Mouse (Mus musculus) forebrain, postnatal 0 days (tissue): ENCODE data around the gene Ildr1. TPM values are rescaled to one million over a fixed set of nuclear protein-coding genes. Genes with fewer than 3 reads are reported as not detected.

Source experiments
- ATAC-seq: fragments of 200-750 bp; cut with Nextera tagmentation; 2 replicates; pipeline ENCODE4 v1.8.0; 2017; ENCODE audit warnings: mild to moderate bottlenecking, moderate library complexity
- DNase-seq: peaks from one replicate; pipeline ENCODE4 v3.0.0-alpha.2; 2015
- H3K27ac ChIP-seq: fragments of 300-500 bp; sonication (generic); 2 replicates; pipeline ENCODE4 v1.5.1; 2014; ENCODE audit warnings: low read depth, mild to moderate bottlenecking, antibody characterized with exemption, low read length, moderate library complexity, mixed read lengths
- H3K27me3 ChIP-seq: fragments of 300-500 bp; sonication (generic); 2 replicates; pipeline ENCODE4 v1.6.1; 2014; ENCODE audit warnings: mild to moderate bottlenecking, low read length, mixed read lengths; ENCODE audit not compliant: insufficient read depth
- H3K36me3 ChIP-seq: fragments of 300-500 bp; sonication (generic); 2 replicates; pipeline ENCODE4 v1.6.1; 2014; ENCODE audit warnings: mild to moderate bottlenecking, moderate library complexity; ENCODE audit not compliant: insufficient read depth
- H3K4me1 ChIP-seq: fragments of 300-500 bp; sonication (generic); 2 replicates; pipeline ENCODE4 v1.6.1; 2014; ENCODE audit warnings: antibody characterized with exemption; ENCODE audit not compliant: insufficient read depth
- H3K4me2 ChIP-seq: fragments of 300-500 bp; sonication (generic); 2 replicates; pipeline ENCODE4 v1.6.1; 2014; ENCODE audit warnings: low read depth, mild to moderate bottlenecking, moderate library complexity
- H3K4me3 ChIP-seq: fragments of 300-500 bp; sonication (generic); 2 replicates; pipeline ENCODE4 v1.5.1; 2014; ENCODE audit warnings: low read depth, low read length, mixed read lengths
- H3K9ac ChIP-seq: fragments of 300-500 bp; sonication (generic); 2 replicates; pipeline ENCODE4 v1.6.1; 2014; ENCODE audit warnings: mild to moderate bottlenecking
- H3K9me3 ChIP-seq: fragments of 300-500 bp; sonication (generic); 2 replicates; pipeline ENCODE4 v1.6.1; 2016; ENCODE audit warnings: low read length
- CTCF ChIP-seq: sonication (generic); IDR thresholded peaks from 2 replicates; pipeline ENCODE4 v1.5.1; 2016; ENCODE audit warnings: antibody characterized with exemption, control low read depth, low read depth
- WGBS: fragments of 180-500 bp; shearing (Covaris S2); extraction: QIAGEN DNeasy Blood & Tissue Kit; methylation state at CpG from one replicate; pipeline ENCODE4 v1.1.7; 2014; 5-methylcytosine and 5-hydroxymethylcytosine counted together
- polyA plus RNA-seq: library from polyadenylated mRNA; unstranded; fragments of >200 nt; fragmentation: Nextera tagmentation; extraction: Ambion mirVana; gene quantifications from 2 replicates; pipeline ENCODE4 v1.2.1, GENCODE M21; 2015
- total RNA-seq: library from RNA; depleted of rRNA; stranded (reverse); fragments of >200 nt; gene quantifications from 2 replicates; pipeline ENCODE4 v1.2.3, GENCODE M21; 2014

Gene Ildr1
- total and polyA plus RNA-seq, 2 experiments from 2014 or later, result 0.76 to 1.1 TPM

DNA sequence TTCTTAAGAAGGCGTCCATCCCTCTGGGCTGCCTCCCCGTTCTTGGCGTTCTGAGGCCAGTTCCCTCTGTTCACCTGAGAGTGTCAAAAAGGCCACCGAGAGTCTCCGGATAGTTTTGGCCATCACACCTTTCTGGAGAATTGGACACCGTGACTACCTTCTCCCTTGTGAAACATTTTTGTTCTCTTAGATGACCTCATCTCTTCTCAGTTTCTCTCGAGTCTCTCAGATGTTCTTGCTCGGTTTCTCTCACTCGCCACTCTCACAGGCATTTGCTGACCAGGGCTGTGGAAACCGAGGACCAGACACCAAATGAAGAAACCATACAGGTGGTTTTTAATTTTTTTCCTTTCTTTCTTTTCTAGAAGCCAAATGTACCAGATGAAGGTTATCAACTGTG lies 32.4 kb upstream of the Ildr1 start:
- no peak for TF ChIP-seq CTCF
- ATAC-seq (no peak), DNase-seq (no peak)
- no peaks in the 10 kb centered on the region for H3K4me1 ChIP-seq
- no peaks in the 10 kb centered on the region for H3K9me3 ChIP-seq
- no peak overlapping the region for H3K9ac ChIP-seq
- no peak overlapping the region for H3K4me3 ChIP-seq
- H3K4me2 ChIP-seq, result no peak overlapping the region
- H3K36me3 ChIP-seq, result no peaks in the 10 kb centered on the region
- 90% methylated on average over 10 of the region's 10 CpGs for WGBS
- no peak overlapping the region for H3K27ac ChIP-seq
- no peaks in the 10 kb centered on the region for H3K27me3 ChIP-seq

DNA sequence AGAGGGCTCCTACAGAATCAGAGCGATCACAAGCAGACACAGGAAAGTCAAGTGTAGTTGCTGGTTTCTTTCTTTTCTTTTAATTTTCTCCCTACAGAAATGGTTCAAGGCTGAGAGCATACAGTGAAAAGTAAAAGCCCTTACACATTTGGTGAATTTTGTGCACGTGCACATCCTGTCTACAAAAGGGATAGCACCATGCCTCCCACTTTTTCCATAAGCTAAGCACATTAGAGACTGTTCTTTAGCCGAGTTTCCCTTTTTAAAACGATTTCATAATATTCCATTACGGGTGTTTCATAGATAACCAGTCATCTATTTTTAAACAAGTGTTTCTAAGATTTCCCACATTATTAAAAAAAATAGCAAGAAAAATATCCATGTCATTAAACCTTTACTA lies 30.3 kb upstream of the Ildr1 start:
- H3K4me3 ChIP-seq, result no peak overlapping the region
- no peaks in the 10 kb centered on the region for H3K36me3 ChIP-seq
- no peak for TF ChIP-seq CTCF
- no peak for DNase-seq
- ATAC-seq, result no peak
- no peak overlapping the region for H3K9ac ChIP-seq
- no peaks in the 10 kb centered on the region for H3K9me3 ChIP-seq
- no peaks in the 10 kb centered on the region for H3K27me3 ChIP-seq
- H3K4me1 ChIP-seq, result no peaks in the 10 kb centered on the region
- WGBS, result 91% methylated on average over 5 of the region's 5 CpGs
- H3K27ac ChIP-seq, result no peak overlapping the region
- H3K4me2 ChIP-seq, result no peak overlapping the region

DNA sequence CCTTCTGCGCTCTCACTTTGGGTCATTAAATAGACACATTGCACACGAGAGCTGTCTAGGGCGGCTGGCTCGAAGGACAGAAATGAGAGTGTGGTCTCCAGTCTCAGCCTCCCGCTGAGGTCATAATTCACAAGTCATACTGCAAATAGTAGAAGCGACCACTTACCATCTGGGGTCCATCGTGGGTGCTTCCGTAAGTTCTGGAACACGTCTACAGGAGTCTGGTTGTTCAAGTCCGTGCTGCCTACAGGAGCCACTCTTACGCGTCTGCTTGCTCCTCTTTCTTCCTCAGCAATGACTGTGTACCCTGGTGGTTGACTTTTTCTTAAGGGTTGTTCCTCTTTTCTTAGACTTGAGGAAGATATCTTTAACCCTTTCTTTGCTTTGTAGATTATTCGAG lies 28.0 kb upstream of the Ildr1 start, which contains the start of gene Cd86:
Gene Cd86 (minus strand): TSS at position 300 of the 400 bp plus-strand sequence.
- Histone ChIP-seq H3K27me3 (no peaks in the 10 kb centered on the region), H3K4me2 (no peak within 1 kb of the TSS), H3K36me3 (no peaks in the 10 kb centered on the region), H3K27ac (no peak within 1 kb of the TSS), H3K4me3 (no peak within 1 kb of the TSS), H3K9me3 (no peaks in the 10 kb centered on the region), H3K9ac (no peak within 1 kb of the TSS), H3K4me1 (no peaks in the 10 kb centered on the region)
- no peak for TF ChIP-seq CTCF
- 86% methylated on average over 13 of the region's 13 CpGs for WGBS
- DNase-seq, result no peak
- ATAC-seq, result no peak

DNA sequence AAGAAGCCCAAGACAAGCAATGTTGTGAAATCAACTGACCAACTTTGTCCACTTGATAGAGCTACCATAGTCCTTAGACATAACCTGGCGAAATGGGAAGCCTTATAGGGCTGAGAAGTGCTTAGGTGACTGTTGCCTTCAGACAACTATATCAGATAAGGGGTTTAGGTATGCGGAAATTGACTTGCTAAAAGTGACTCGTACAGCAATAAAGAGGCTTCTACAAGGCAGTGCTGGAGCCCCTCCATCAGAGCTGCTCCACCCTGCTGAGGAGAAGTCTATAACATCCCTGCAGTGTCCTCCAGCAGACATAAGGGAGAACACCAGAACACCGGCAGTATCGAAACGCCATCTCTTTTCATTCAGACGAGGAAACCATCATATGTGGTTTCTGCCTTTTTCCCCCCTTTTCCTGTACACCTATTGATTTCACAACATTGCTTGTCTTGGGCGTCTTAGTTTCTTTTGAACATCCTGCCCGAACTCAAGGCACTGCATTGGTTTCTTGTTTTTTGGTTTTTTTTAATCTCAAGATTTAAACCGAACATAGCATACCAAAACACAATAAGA lies 27.2 kb upstream of the Ildr1 start:
- Histone ChIP-seq H3K9me3 (no peaks in the 10 kb centered on the region), H3K36me3 (no peaks in the 10 kb centered on the region), H3K4me2 (no peak overlapping the region), H3K9ac (no peak overlapping the region), H3K27me3 (no peaks in the 10 kb centered on the region), H3K4me1 (no peaks in the 10 kb centered on the region), H3K27ac (no peak overlapping the region), H3K4me3 (no peak overlapping the region)
- ATAC-seq (no peak), DNase-seq (no peak)
- TF ChIP-seq CTCF, result no peak
- 93% methylated on average over 10 of the region's 10 CpGs for WGBS

DNA sequence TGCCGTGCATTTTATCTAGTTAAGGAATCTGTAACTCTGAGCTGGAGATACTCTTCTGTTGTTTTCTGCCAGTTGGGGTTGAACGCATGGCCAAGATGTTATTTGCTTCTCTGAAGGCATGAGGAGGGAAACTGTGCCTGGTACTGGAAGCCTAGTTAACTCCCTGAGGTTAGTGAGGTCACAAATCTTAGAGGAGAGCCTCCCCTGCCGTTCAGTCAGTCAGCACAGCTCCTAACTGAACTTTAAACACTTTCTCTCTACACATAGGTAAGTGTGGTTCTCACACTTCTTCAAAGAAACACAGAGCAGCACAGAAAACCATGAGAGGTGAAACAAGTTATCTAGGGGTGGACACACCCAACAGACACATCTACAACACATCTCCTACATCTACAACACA lies 23.2 kb upstream of the Ildr1 start:
- no peaks in the 10 kb centered on the region for H3K4me1 ChIP-seq
- H3K9ac ChIP-seq, result no peak overlapping the region
- H3K27ac ChIP-seq, result no peak overlapping the region
- 84% methylated on average over 3 of the region's 3 CpGs for WGBS
- H3K9me3 ChIP-seq, result no peaks in the 10 kb centered on the region
- DNase-seq (no peak), ATAC-seq (no peak)
- H3K4me3 ChIP-seq, result no peak overlapping the region
- no peak for TF ChIP-seq CTCF
- no peaks in the 10 kb centered on the region for H3K36me3 ChIP-seq
- no peak overlapping the region for H3K4me2 ChIP-seq
- no peaks in the 10 kb centered on the region for H3K27me3 ChIP-seq

DNA sequence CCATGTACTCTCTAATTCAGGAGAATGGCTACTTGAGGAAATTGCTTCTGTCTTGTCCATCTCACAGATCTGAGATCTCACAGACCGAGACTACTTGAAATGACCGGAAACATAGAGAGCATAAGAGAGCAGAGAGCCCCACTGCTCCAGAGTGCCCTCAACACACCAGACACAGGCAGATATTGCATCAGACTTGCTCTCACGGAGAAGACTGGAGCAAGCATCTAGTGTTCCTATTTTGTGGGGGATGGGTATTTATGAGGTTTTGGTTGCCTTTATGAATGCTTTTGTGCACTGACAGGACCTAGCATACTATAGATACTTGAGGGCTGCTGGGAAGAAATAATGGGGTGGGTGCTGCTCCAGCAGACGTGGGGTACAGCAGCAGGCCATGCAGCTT lies 20.6 kb upstream of the Ildr1 start:
- no peaks in the 10 kb centered on the region for H3K27me3 ChIP-seq
- no peak for TF ChIP-seq CTCF
- no peak overlapping the region for H3K4me2 ChIP-seq
- no peak overlapping the region for H3K4me3 ChIP-seq
- ATAC-seq (no peak), DNase-seq (no peak)
- H3K9me3 ChIP-seq, result no peaks in the 10 kb centered on the region
- no peaks in the 10 kb centered on the region for H3K36me3 ChIP-seq
- no peak overlapping the region for H3K27ac ChIP-seq
- no peaks in the 10 kb centered on the region for H3K4me1 ChIP-seq
- 80% methylated on average over 4 of the region's 4 CpGs for WGBS
- no peak overlapping the region for H3K9ac ChIP-seq

DNA sequence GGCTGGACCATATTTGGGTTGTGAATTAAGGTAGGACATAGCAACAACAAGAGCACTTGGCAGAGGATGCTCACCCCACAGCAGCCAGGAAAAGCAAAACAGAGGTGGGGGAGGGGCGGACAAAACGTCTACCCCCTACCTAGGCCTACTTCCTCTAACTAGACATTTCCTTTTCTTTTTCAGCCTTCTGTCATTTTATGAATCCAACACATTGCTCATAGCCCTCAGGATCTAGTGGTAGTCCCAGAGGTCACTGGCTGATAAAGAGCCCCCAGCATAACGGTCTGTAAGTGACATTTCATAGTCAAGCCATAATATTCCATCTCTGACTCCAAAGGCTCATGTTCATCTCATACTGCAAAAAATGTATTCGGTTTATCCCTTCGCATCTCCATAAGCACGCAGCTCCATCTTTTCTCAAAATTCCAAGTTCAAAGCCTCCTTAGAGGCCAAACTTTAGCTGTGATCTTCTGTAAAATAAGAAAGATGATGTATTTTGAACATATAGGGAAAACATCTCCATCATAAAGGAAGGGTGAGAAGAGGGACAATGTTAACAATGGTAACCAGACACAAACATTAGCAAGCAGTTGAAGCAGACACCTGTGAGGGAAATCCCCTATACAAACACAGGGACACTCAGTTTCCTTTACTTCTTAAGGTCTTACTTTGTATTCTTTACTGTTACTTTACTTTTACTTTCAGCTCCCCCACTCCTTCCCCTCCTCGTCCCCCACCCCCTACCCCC lies 19.1 kb upstream of the Ildr1 start:
- no peaks in the 10 kb centered on the region for H3K4me1 ChIP-seq
- no peak overlapping the region for H3K4me3 ChIP-seq
- no peak overlapping the region for H3K27ac ChIP-seq
- H3K36me3 ChIP-seq, result no peaks in the 10 kb centered on the region
- 79% methylated on average over 7 of the region's 7 CpGs for WGBS
- no peak for TF ChIP-seq CTCF
- no peaks in the 10 kb centered on the region for H3K9me3 ChIP-seq
- H3K9ac ChIP-seq, result no peak overlapping the region
- H3K27me3 ChIP-seq, result no peaks in the 10 kb centered on the region
- H3K4me2 ChIP-seq, result no peak overlapping the region
- DNase-seq (no peak), ATAC-seq (no peak)
